8 mouse cellular contexts compared by ENCODE assay signal in genomic region chr1:180268249-180269031, GRCm38 (mm10). TPM values are rescaled to one million over a fixed set of nuclear protein-coding genes. Genes with fewer than 3 reads are reported as not detected.
DNase-seq lines count a peak whose midpoint lies in the region; ATAC-seq and TF ChIP-seq lines count a peak whose summit lies in the region.

No protein-coding gene starts in this region.

- no peak overlapping the region for H3K4me2 ChIP-seq in heart, embryonic 15.5 days
- no peak overlapping the region for H3K4me2 ChIP-seq in liver, embryonic 14.5 days (ENCODE audit: low read depth)
- no peak overlapping the region for H3K4me2 ChIP-seq in neural tube, embryonic 12.5 days (replicated peaks)
- no peak overlapping the region for H3K4me2 ChIP-seq in stomach, postnatal 0 days (replicated peaks; ENCODE audit: low read depth)

- ATAC-seq in CD4-positive, CD25-positive, alpha-beta regulatory T cell, adult 4 months, result peak; percentile 60
- peak; percentile 80 for ATAC-seq in erythroid progenitor cell, adult 5-6 weeks (replicated peaks; ENCODE audit: low FRiP score, poor library complexity, severe bottlenecking)
- ATAC-seq in heart, embryonic 15.5 days (replicated peaks; ENCODE audit: insufficient number of reproducible peaks, insufficient read depth, low FRiP score, low read depth), result peak; percentile 63; the same call in 1 of the 2 replicates
- peak; percentile 70 for ATAC-seq in liver, embryonic 14.5 days (ENCODE audit: insufficient read depth)
- peak; percentile 71 for ATAC-seq in neural tube, embryonic 12.5 days (ENCODE audit: low FRiP score, low read depth)
- ATAC-seq in stomach, postnatal 0 days (ENCODE audit: low FRiP score, low TSS enrichment), result peak; percentile 88

- H3K27ac ChIP-seq in heart, embryonic 15.5 days, result no peak overlapping the region
- no peak overlapping the region for H3K27ac ChIP-seq in liver, embryonic 14.5 days
- H3K27ac ChIP-seq in neural tube, embryonic 12.5 days, result no peak overlapping the region
- no peak overlapping the region for H3K27ac ChIP-seq in stomach, postnatal 0 days (replicated peaks)

- DNase-seq in brain, embryonic 18.5 days (ENCODE audit: low read depth, low spot score), result peak; percentile 56
- DNase-seq in kidney, postnatal 14 days, result peak; percentile 94
- DNase-seq in liver, embryonic 14.5 days (ENCODE audit: low read depth in 3 of 3, low spot score in 3 of 3), result peak; percentile 63 to 70 (median 66)
- DNase-seq in stomach, postnatal 0 days (ENCODE audit: low spot score), result peak; percentile 88

- peaks cover 11% of the 10 kb centered on the region for H3K27me3 ChIP-seq in heart, embryonic 15.5 days
- no peaks in the 10 kb centered on the region for H3K27me3 ChIP-seq in liver, embryonic 14.5 days (ENCODE audit: control insufficient read depth, insufficient read depth, low read length)
- H3K27me3 ChIP-seq in neural tube, embryonic 12.5 days (replicated peaks), result peaks cover 4% of the 10 kb centered on the region; the same call in 1 of the 2 replicates
- no peaks in the 10 kb centered on the region for H3K27me3 ChIP-seq in stomach, postnatal 0 days (ENCODE audit: control insufficient read depth, insufficient read depth, low read length)

- H3K9me3 ChIP-seq in heart, embryonic 15.5 days (replicated peaks), result no peaks in the 10 kb centered on the region
- no peaks in the 10 kb centered on the region for H3K9me3 ChIP-seq in liver, embryonic 14.5 days (ENCODE audit: control insufficient read depth, low read length)
- no peaks in the 10 kb centered on the region for H3K9me3 ChIP-seq in neural tube, embryonic 12.5 days
- no peaks in the 10 kb centered on the region for H3K9me3 ChIP-seq in stomach, postnatal 0 days (ENCODE audit: control insufficient read depth, low read length)

- H3K36me3 ChIP-seq in heart, embryonic 15.5 days, result no peaks in the 10 kb centered on the region
- no peaks in the 10 kb centered on the region for H3K36me3 ChIP-seq in liver, embryonic 14.5 days (replicated peaks; ENCODE audit: control insufficient read depth, insufficient read depth, low read depth)
- no peaks in the 10 kb centered on the region for H3K36me3 ChIP-seq in neural tube, embryonic 12.5 days
- H3K36me3 ChIP-seq in stomach, postnatal 0 days (ENCODE audit: control insufficient read depth, insufficient read depth, low read length), result no peaks in the 10 kb centered on the region

- H3K4me3 ChIP-seq in heart, embryonic 15.5 days, result no peak overlapping the region
- H3K4me3 ChIP-seq in liver, embryonic 14.5 days (ENCODE audit: insufficient read depth in 1 of 2, low read depth in 2 of 2, low read length in 2 of 2), result no peak overlapping the region
- H3K4me3 ChIP-seq in neural tube, embryonic 12.5 days, result no peak overlapping the region
- no peak overlapping the region for H3K4me3 ChIP-seq in stomach, postnatal 0 days (ENCODE audit: low read depth, low read length)

- TF ChIP-seq EP300 in liver, embryonic 14.5 days (IDR thresholded peaks at IDR 0.05; ENCODE audit: low read depth), result no peak
- no peak for TF ChIP-seq EP300 in stomach, postnatal 0 days (optimal IDR thresholded peaks at IDR 0.05)

- H3K9ac ChIP-seq in heart, embryonic 15.5 days, result no peak overlapping the region
- no peak overlapping the region for H3K9ac ChIP-seq in liver, embryonic 14.5 days (replicated peaks)
- H3K9ac ChIP-seq in neural tube, embryonic 12.5 days, result no peak overlapping the region
- H3K9ac ChIP-seq in stomach, postnatal 0 days (ENCODE audit: low read length), result no peak overlapping the region; the same call in 1 of the 2 replicates

- 13% methylated on average over 12 of the region's 12 CpGs for WGBS in heart, embryonic 15.5 days
- WGBS in liver, embryonic 14.5 days (ENCODE audit: insufficient replicate concordance), result 12% methylated on average over 12 of the region's 12 CpGs
- WGBS in neural tube, embryonic 12.5 days, result 18% methylated on average over 12 of the region's 12 CpGs
- 15% methylated on average over 12 of the region's 12 CpGs for WGBS in stomach, postnatal 0 days

- peaks cover 13% of the 10 kb centered on the region for H3K4me1 ChIP-seq in heart, embryonic 15.5 days (replicated peaks)
- peaks cover 12 to 19% of the 10 kb centered on the region in 2 experiments for H3K4me1 ChIP-seq in liver, embryonic 14.5 days (replicated peaks; ENCODE audit: control insufficient read depth in 2 of 2, insufficient read depth in 2 of 2, low read length in 1 of 2)
- no peaks in the 10 kb centered on the region for H3K4me1 ChIP-seq in neural tube, embryonic 12.5 days
- no peaks in the 10 kb centered on the region for H3K4me1 ChIP-seq in stomach, postnatal 0 days (replicated peaks; ENCODE audit: control insufficient read depth, insufficient read depth)

- TF ChIP-seq CTCF in liver, embryonic 14.5 days (IDR thresholded peaks at IDR 0.05; ENCODE audit: low read depth), result peak; percentile 98
- peak; percentile 100 for TF ChIP-seq CTCF in stomach, postnatal 0 days (IDR thresholded peaks at IDR 0.05; ENCODE audit: low read depth)

RNA-seq across cellular contexts. Expression of gene Psen2, which starts 5.2 kb away (rescaled TPM):
- 100 to 1,000 TPM; 130 to 142 TPM for polyA plus RNA-seq in CD4-positive, CD25-positive, alpha-beta regulatory T cell, adult 4 months (2017; shearing (Covaris generic))
- 4.2 and 12.6 TPM in 2 replicates for total RNA-seq in erythroid progenitor cell, adult 5-6 weeks (2015; ENCODE audit: low replicate concordance)
- total RNA-seq in erythroid progenitor cell, adult 5-6 weeks (2017; ENCODE audit: low replicate concordance), result 5.9 and 7.3 TPM in 2 replicates
- 14.9 and 17.4 TPM in 2 replicates for polyA plus RNA-seq in heart, embryonic 15.5 days (2015; fragmentation: Nextera tagmentation; extraction: Ambion mirVana)
- 15.9 and 18.2 TPM in 2 replicates for polyA plus RNA-seq in liver, embryonic 14.5 days (2012; rRNA removed)
- polyA plus RNA-seq in liver, embryonic 14.5 days (2014; fragmentation: Nextera tagmentation; extraction: Ambion mirVana), result 19.9 and 21.7 TPM in 2 replicates
- polyA plus RNA-seq in neural tube, embryonic 12.5 days (2016; fragmentation: Nextera tagmentation; extraction: Ambion mirVana), result 8.0 and 9.5 TPM in 2 replicates
- polyA plus RNA-seq in stomach, postnatal 0 days (2015; fragmentation: Nextera tagmentation; extraction: Ambion mirVana), result 14.3 and 15.2 TPM in 2 replicates
